Mouse (Mus musculus): ENCODE measurements around the gene Rpp25. TPM values are rescaled to one million over a fixed set of nuclear protein-coding genes. Genes with fewer than 3 reads are reported as not detected.

Gene Rpp25
- polyA plus RNA-seq, 1 experiment: 0.75 TPM

DNA sequence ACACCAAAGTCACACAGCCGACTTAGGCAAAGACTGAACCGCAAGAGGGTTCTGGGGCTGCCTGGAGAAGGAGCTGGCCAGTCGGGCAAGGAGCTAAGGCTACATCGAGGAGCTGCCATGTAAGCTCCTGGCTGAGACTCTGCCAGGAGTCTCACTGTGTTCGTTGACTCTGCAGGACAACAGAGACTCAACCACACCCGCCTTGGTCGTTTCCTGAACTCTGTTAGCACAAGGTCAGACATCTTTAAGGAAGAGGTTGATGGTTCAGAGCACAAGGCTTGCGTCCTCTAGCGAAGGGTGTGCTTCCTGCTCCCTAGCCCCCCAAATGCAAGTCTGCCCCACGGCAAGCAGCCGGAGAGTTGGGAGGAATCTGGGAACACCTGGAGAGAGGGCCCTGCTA is 44.0 kb downstream of the Rpp25 start:
- Histone ChIP-seq H3K36me3 (ENCODE audit: control insufficient read depth, insufficient read depth, low read length) (peaks cover 9% of the 10 kb centered on the region), H3K4me1 (replicated peaks; ENCODE audit: control insufficient read depth, insufficient read depth, low read length) (peaks cover 4% of the 10 kb centered on the region), H3K4me3 (ENCODE audit: control insufficient read depth, insufficient read depth, low read length) (no peak overlapping the region), H3K27ac (ENCODE audit: control insufficient read depth, insufficient read depth, low read length) (no peak overlapping the region), H3K27me3 (ENCODE audit: control insufficient read depth, insufficient read depth, low read length) (no peaks in the 10 kb centered on the region)
- DNase-seq: no peak
- 95% methylated on average over 11 of the region's 11 CpGs for WGBS
- TF ChIP-seq CTCF (IDR thresholded peaks at IDR 0.05; ENCODE audit: borderline replicate concordance, control insufficient read depth, extremely low read depth, insufficient read depth, low read length, poor library complexity) (no peak), POLR2A (IDR thresholded peaks at IDR 0.05; ENCODE audit: control insufficient read depth, extremely low read depth, insufficient read depth, low read length, poor library complexity) (no peak)

GRCm38 (mm10) chr9:57549186-57549585 is 45.4 kb downstream of the Rpp25 start:
- WGBS: over 99% methylated on average over 4 of the region's 4 CpGs
- H3K27me3 ChIP-seq (ENCODE audit: control insufficient read depth, insufficient read depth, low read length): no peaks in the 10 kb centered on the region
- H3K27ac ChIP-seq (ENCODE audit: control insufficient read depth, insufficient read depth, low read length): no peak overlapping the region
- no peak for DNase-seq
- H3K4me1 ChIP-seq (replicated peaks; ENCODE audit: control insufficient read depth, insufficient read depth, low read length): peaks cover 4% of the 10 kb centered on the region
- H3K36me3 ChIP-seq (ENCODE audit: control insufficient read depth, insufficient read depth, low read length): peaks cover 9% of the 10 kb centered on the region
- no peak overlapping the region for H3K4me3 ChIP-seq (ENCODE audit: control insufficient read depth, insufficient read depth, low read length)
- no peak for TF ChIP-seq POLR2A (IDR thresholded peaks at IDR 0.05; ENCODE audit: control insufficient read depth, extremely low read depth, insufficient read depth, low read length, poor library complexity)
- no peak for TF ChIP-seq CTCF (IDR thresholded peaks at IDR 0.05; ENCODE audit: borderline replicate concordance, control insufficient read depth, extremely low read depth, insufficient read depth, low read length, poor library complexity)

GRCm38 (mm10) chr9:57550126-57550862 is 46.5 kb downstream of the Rpp25 start:
- Histone ChIP-seq H3K27me3 (ENCODE audit: control insufficient read depth, insufficient read depth, low read length) (no peaks in the 10 kb centered on the region), H3K4me3 (ENCODE audit: control insufficient read depth, insufficient read depth, low read length) (no peak overlapping the region), H3K36me3 (ENCODE audit: control insufficient read depth, insufficient read depth, low read length) (no peaks in the 10 kb centered on the region), H3K4me1 (replicated peaks; ENCODE audit: control insufficient read depth, insufficient read depth, low read length) (peaks cover 4% of the 10 kb centered on the region), H3K27ac (ENCODE audit: control insufficient read depth, insufficient read depth, low read length) (no peak overlapping the region)
- DNase-seq: no peak
- no peak for TF ChIP-seq POLR2A (IDR thresholded peaks at IDR 0.05; ENCODE audit: control insufficient read depth, extremely low read depth, insufficient read depth, low read length, poor library complexity)
- no peak for TF ChIP-seq CTCF (IDR thresholded peaks at IDR 0.05; ENCODE audit: borderline replicate concordance, control insufficient read depth, extremely low read depth, insufficient read depth, low read length, poor library complexity)
- WGBS: 96% methylated on average over 11 of the region's 11 CpGs

DNA sequence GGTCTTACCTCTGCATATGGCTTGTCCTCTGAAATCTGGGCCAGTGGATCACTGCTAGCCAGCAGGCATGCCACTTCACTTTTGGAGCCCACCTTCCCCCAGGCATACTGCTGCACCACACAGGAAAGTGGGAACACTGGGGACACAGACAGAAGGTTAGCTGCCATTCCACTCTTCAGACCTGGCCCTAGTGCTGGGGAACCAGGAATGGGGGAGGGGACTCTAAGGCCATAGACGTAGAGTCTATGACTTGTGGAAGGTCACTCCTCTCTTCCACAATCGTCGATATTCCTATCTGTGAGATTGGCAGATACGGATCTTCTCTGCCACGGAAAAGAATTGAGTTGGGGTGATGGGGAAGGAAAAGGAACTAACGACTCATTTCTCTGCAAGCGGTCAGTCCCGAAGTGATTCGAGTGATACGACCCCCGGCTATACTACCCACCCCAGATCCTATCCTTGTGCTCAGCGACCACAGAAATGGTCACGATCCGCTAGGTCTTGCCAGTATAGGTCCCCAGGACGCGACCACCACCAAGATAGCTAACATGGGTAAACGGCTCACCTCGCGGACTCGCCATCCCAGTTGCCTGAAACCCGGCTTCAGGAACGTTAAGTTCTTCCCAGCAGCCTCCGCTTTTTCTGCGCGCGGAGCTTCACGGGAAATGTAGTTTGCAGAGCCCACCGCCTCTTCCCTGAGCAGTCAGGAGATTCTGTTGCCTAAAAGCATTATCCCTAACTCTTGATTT is 48.5 kb downstream of the Rpp25 start, which contains the start of gene Mpi:
Gene Mpi (minus strand): TSS at position 625 of the 749 bp plus-strand sequence.
- no peak within 1 kb of the TSS for H3K27ac ChIP-seq (ENCODE audit: control insufficient read depth, insufficient read depth, low read length)
- WGBS: under 1% methylated on average over 28 of the region's 28 CpGs
- H3K27me3 ChIP-seq (ENCODE audit: control insufficient read depth, insufficient read depth, low read length): no peaks in the 10 kb centered on the region
- no peak for TF ChIP-seq CTCF (IDR thresholded peaks at IDR 0.05; ENCODE audit: borderline replicate concordance, control insufficient read depth, extremely low read depth, insufficient read depth, low read length, poor library complexity)
- TF ChIP-seq POLR2A (IDR thresholded peaks at IDR 0.05; ENCODE audit: control insufficient read depth, extremely low read depth, insufficient read depth, low read length, poor library complexity): no peak
- peak within 1 kb of the TSS; percentile 98 for H3K4me3 ChIP-seq (ENCODE audit: control insufficient read depth, insufficient read depth, low read length)
- DNase-seq: peak; percentile 69
- no peaks in the 10 kb centered on the region for H3K36me3 ChIP-seq (ENCODE audit: control insufficient read depth, insufficient read depth, low read length)
- H3K4me1 ChIP-seq (replicated peaks; ENCODE audit: control insufficient read depth, insufficient read depth, low read length): peaks cover 4% of the 10 kb centered on the region

DNA sequence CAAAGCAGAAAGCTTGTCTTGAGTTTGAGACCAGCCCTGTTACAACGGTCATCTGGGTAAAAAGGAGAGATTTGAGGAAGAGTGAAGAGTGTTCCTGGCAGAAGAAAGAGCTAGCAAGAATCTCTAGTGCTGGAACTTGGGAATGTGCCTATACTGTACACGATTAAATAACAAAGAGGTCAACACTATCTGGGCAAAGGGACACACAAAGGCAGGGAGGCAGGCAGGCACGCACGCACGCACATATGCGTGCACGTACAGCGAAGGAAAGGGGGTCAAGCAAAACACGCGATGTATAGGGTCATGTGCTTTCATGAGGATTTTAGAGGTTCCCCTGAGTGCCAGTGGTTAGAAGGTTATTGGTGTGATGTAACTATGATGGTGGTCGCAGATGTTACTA is 49.3 kb downstream of the Rpp25 start:
- H3K27me3 ChIP-seq (ENCODE audit: control insufficient read depth, insufficient read depth, low read length): no peaks in the 10 kb centered on the region
- no peak overlapping the region for H3K27ac ChIP-seq (ENCODE audit: control insufficient read depth, insufficient read depth, low read length)
- no peaks in the 10 kb centered on the region for H3K36me3 ChIP-seq (ENCODE audit: control insufficient read depth, insufficient read depth, low read length)
- no peak for DNase-seq
- no peak overlapping the region for H3K4me3 ChIP-seq (ENCODE audit: control insufficient read depth, insufficient read depth, low read length)
- no peak for TF ChIP-seq CTCF (IDR thresholded peaks at IDR 0.05; ENCODE audit: borderline replicate concordance, control insufficient read depth, extremely low read depth, insufficient read depth, low read length, poor library complexity)
- TF ChIP-seq POLR2A (IDR thresholded peaks at IDR 0.05; ENCODE audit: control insufficient read depth, extremely low read depth, insufficient read depth, low read length, poor library complexity): no peak
- peaks cover 4% of the 10 kb centered on the region for H3K4me1 ChIP-seq (replicated peaks; ENCODE audit: control insufficient read depth, insufficient read depth, low read length)
- 88% methylated on average over 11 of the region's 11 CpGs for WGBS

DNA sequence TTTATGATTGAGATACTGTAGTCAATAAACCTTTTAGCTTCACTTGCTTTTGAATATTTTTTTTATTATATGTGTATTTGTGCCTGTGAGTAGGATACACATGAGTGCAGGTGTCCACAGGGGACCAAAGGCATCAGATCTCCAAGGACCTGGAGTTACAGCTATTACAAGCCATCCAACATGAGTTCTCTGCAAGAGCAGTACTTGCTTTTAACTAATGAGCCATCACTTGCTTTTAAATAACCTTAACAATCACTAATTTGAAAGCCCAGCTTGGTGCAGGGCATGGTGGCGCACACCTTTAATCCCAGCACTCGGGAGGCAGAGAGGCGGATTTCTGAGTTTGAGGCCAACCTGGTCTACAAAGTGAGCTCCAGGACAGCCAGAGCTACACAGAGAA is 50.9 kb downstream of the Rpp25 start:
- no peaks in the 10 kb centered on the region for H3K36me3 ChIP-seq (ENCODE audit: control insufficient read depth, insufficient read depth, low read length)
- WGBS: 92% methylated on average over 3 of the region's 3 CpGs
- no peak overlapping the region for H3K4me3 ChIP-seq (ENCODE audit: control insufficient read depth, insufficient read depth, low read length)
- no peak for TF ChIP-seq CTCF (IDR thresholded peaks at IDR 0.05; ENCODE audit: borderline replicate concordance, control insufficient read depth, extremely low read depth, insufficient read depth, low read length, poor library complexity)
- TF ChIP-seq POLR2A (IDR thresholded peaks at IDR 0.05; ENCODE audit: control insufficient read depth, extremely low read depth, insufficient read depth, low read length, poor library complexity): no peak
- H3K4me1 ChIP-seq (replicated peaks; ENCODE audit: control insufficient read depth, insufficient read depth, low read length): peaks cover 4% of the 10 kb centered on the region
- H3K27me3 ChIP-seq (ENCODE audit: control insufficient read depth, insufficient read depth, low read length): no peaks in the 10 kb centered on the region
- no peak for DNase-seq
- H3K27ac ChIP-seq (ENCODE audit: control insufficient read depth, insufficient read depth, low read length): no peak overlapping the region

Other genes with a start within 250 kb of the Rpp25 start
- 43.5 and 54.4 TPM in 2 replicates for gene 1700017B05Rik, start 241.4 kb upstream of the Rpp25 start, polyA plus RNA-seq (2012; rRNA removed)
- gene Ppcdc, start 63.9 kb upstream of the Rpp25 start, polyA plus RNA-seq (2012; rRNA removed): 73.8 and 82.9 TPM in 2 replicates
- gene Scamp5, start 36.0 kb upstream of the Rpp25 start, polyA plus RNA-seq (2012; rRNA removed): 9.3 and 12.1 TPM in 2 replicates
- 376 and 397 TPM in 2 replicates for gene Cox5a, start 17.2 kb downstream of the Rpp25 start, polyA plus RNA-seq (2012; rRNA removed)
- gene Fam219b, start 33.5 kb downstream of the Rpp25 start, polyA plus RNA-seq (2012; rRNA removed): 9.8 and 10.4 TPM in 2 replicates
- 39.1 and 54.3 TPM in 2 replicates for gene Mpi, start 48.7 kb downstream of the Rpp25 start, polyA plus RNA-seq (2012; rRNA removed)
- gene Scamp2, start 56.9 kb downstream of the Rpp25 start, polyA plus RNA-seq (2012; rRNA removed): 117 and 134 TPM in 2 replicates
- gene Ulk3, start 85.4 kb downstream of the Rpp25 start, polyA plus RNA-seq (2012; rRNA removed): 65.7 and 71.9 TPM in 2 replicates
- 0.04 and 0.34 TPM in 2 replicates for gene Cplx3, start 102.3 kb downstream of the Rpp25 start, polyA plus RNA-seq (2012; rRNA removed)
- 0.20 and 0.26 TPM in 2 replicates for gene Lman1l, start 116.7 kb downstream of the Rpp25 start, polyA plus RNA-seq (2012; rRNA removed)
- gene Csk, start 149.6 kb downstream of the Rpp25 start, polyA plus RNA-seq (2012; rRNA removed): 245 and 301 TPM in 2 replicates
- gene Cyp1a2, start 179.7 kb downstream of the Rpp25 start, polyA plus RNA-seq (2012; rRNA removed): 1.1 and 2.5 TPM in 2 replicates
- gene Cyp1a1, start 183.9 kb downstream of the Rpp25 start, polyA plus RNA-seq (2012; rRNA removed): 0.15 and 0.24 TPM in 2 replicates
- 31.4 and 31.7 TPM in 2 replicates for gene Edc3, start 204.5 kb downstream of the Rpp25 start, polyA plus RNA-seq (2012; rRNA removed)

Data from thymus, adult 2 months (tissue).